Mouse (Mus musculus): ENCODE data around the gene Fam172a. TPM values are rescaled to one million over a fixed set of nuclear protein-coding genes. Genes with fewer than 3 reads are reported as not detected.

The Fam172a gene
- polyA plus RNA-seq, 1 experiment, result 19.9 TPM

DNA sequence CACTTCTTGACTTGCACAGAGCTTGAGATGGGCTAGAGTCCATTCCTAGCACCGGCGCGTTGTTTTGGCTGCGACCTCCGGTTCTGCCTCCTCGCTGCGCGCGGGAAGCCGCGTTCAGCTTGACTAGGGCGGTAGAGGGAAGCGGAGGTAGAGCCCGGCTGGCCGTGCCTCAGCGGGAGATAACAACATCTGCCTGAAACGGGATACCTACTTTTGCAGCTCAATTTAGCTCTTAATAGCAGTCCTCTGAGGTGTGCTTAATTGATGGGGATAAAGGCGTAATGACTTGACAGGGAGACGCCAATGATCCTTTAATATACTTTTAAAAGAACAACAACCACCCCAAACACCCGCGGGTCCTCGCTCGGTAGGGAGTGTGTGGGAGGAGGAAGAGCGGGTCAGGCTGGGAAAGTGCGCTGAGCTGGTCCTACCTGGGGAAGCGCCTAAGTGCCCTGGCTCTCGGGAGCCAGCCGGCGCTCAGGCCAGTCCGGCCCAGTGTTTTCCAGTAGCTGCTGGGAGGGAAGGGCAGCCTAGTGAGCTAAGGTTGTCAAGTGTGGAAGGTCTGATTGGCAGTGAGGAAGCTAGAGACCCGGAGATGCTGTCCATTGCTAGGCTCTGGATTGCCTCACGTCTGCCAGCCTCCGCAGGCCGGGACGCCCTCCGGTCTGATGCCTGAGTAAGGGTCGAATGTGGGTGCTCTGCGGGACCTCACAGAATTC is 508.4 kb downstream of the Fam172a start:
- DNase-seq (ENCODE audit: extremely low spot score in 1 of 2, low spot score in 1 of 2), result no peak

DNA sequence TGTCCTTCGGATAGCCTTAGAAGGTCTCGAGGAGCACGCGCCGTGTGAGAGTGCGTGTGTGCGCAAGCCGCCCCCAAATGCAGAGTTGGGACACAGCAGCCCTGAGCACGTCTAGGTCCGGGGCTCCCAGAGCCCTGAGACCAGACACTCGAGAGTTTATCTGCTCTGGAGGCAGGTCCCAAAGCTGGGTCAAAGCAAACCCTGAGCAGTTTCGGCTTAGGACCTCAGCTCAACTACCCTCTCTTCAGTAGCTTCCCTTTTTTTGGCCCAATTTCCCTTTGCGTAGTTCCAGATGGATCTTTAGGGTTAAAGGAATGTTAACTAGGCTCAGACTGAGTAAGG is 508.9 kb downstream of the Fam172a start:
- no peak for DNase-seq (ENCODE audit: extremely low spot score in 1 of 2, low spot score in 1 of 2)

DNA sequence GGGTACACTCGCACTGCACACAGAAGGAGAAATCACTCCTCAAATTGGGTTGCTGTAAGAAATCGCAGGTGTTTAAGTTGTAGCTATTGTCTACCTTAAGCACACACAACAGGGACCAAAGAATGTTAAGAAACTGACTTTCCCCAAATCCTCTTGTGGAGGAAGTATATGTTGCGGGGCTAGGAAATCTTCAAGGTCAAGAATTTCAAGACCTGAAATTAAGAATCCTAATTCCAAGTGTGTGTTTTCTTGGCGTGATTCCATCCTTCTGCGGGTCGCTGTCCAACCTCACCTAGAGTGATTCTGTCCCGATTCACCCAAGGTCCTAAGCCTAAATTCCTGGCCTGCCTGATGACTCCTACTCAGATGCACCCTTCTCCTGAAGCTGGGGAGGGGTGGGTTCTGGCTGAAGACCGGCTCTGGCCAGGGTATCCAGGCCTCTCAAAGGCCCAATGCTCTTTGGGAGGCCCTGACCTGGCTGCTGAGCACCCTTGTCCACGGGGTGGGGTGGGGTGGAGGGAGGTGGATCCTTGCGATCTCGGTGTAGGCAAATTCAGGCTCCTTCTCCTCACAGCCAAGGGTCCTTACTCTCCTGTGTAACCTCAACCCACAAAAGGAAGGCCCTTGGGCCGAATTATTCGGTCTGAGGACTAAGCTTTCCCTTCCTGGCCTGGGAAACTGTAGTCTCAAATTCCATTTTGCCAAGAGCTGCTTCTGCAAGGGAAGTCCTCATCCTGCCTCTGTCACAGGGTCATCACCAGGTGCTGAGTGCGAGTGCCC is 509.6 kb downstream of the Fam172a start:
- no peak for DNase-seq (ENCODE audit: extremely low spot score in 1 of 2, low spot score in 1 of 2)

DNA sequence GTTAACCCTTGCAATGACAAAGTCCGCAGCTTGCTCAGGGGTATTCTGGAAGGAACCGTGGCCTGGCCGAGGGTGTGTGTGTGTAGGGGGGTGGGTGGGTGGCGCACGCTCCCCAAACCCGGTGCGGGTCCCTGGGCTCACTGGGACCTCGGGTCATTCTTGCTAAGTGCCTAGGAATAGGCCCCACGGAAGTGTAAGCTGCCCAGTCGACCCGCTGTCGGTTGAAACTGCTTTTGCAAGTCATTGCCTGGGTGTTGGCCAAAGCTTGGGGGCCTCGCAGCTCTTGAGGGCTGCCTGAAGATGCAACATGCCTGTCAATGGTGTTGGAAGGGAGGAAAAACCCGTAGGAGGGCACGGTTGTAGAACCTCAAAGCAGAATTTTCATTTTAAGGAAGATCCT is 510.3 kb downstream of the Fam172a start:
- DNase-seq (ENCODE audit: extremely low spot score in 1 of 2, low spot score in 1 of 2), result no peak

DNA sequence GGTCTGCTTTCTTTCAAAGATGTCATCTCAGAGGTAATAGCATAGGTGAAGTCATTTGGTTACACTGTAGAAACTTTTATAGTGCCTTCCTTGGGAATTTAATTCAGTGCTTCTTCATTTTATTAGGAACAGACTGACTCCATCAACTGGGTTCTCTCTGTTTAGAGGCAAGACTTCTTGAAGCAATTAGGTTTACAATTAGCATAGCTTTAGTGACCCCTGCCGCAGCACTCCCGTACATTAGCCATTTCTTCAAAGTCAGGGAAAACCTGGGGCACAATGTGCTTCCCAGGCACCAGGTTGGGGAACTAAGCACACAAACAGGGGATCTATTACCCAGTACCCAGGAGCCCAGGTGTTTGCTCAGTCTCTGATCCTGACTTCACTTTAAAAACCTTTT is 511.3 kb downstream of the Fam172a start:
- no peak for DNase-seq (ENCODE audit: extremely low spot score in 1 of 2, low spot score in 1 of 2)

DNA sequence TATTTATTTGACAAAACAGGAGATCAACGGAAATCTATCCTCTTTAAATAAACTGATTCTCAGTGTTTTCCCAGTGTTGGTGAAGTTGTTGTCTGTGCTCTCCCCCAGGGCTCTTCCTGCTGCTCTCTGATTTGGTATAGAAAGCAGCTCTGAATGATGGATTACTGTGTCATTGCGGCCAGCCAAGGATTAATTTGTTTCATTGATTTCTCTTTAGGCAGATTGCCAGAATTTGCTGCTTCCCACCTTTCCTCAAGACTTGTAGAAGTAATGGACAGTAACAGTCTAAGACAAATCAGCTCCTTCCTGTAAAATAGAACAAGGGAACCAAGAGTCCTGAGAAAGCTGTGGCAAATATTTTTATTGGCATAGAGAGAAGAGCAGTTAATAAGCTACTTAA is 513.4 kb downstream of the Fam172a start:
- no peak for DNase-seq (ENCODE audit: extremely low spot score in 1 of 2, low spot score in 1 of 2)

Data from frontal cortex, adult 2 months (tissue).